Mouse (Mus musculus): ENCODE results near the gene Nudt9.

Gene Nudt9

DNA sequence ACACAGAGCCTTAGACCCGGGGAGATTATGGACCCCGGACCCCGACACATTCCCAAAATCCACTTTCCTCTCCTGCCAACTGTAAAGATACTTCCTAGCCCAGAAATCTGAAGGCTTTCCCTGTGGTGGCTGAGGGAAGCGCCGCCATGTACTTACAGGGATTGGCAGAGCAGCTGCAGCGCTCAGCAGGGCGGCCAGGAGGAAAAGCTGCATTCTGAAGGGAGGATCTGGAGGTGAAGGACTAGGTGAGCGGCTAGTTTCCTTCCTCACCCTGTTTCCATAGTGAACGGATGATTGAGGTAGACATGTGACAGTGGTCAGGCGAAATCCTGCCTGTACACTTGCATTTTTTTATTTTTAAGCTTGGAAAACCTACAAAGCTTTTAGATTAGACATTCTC, 30.3 kb downstream of the Nudt9 start:
- no peak for DNase-seq (ENCODE audit: low read depth, low spot score)

DNA sequence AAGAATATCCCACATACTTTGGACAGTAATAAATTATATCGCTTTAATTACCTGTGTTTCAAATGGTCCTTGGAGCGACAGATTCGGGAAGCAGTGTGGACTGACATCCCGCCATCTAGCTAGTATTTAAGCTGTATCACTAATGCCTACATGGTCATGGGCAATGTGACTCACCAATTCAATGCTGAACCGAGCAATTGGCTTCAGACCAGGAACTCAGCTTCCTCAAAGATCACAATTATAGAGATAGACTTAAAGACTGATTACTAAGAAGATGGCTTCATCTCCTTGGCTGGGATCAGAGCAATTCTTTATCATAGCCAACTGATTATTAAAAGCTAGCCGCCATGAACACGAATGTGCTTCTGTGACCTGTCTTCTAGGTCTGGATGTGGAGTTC, 31.4 kb downstream of the Nudt9 start, which contains the start of gene Gm17660:
TSS of gene Gm17660 (minus strand) at position 101 of the 400 bp plus-strand sequence.
- no peak for DNase-seq (ENCODE audit: low read depth, low spot score)

DNA sequence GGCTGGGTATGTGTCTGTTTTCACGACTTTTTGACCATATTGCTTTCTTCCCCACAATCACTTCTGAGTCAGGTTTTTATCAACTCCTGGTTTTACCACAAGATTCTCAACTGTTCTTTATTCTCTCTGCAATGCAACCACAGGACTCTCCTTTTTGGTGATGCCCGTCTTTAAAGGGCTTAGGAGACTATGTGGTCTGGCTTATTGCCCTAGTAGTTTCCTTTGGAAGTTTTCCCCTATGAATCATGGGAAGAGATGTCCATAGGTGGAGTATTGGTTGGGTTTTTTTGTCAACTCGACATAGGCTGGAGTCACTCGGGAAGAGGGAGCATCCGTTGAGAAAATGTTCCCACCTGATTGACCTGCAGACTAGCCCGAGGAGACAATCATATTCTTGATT, 34.6 kb downstream of the Nudt9 start:
- no peak for DNase-seq (ENCODE audit: low read depth, low spot score)

GRCm38 (mm10) chr5:104085366-104085765, 39.3 kb downstream of the Nudt9 start:
- no peak for DNase-seq (ENCODE audit: low read depth, low spot score)

GRCm38 (mm10) chr5:104089751-104090150, 43.6 kb downstream of the Nudt9 start:
- no peak for DNase-seq (ENCODE audit: low read depth, low spot score)

- DNase-seq (ENCODE audit: low read depth, low spot score): no peak
Measured at GRCm38 (mm10) chr5:104095416-104096077, 49.4 kb downstream of the Nudt9 start.

DNA sequence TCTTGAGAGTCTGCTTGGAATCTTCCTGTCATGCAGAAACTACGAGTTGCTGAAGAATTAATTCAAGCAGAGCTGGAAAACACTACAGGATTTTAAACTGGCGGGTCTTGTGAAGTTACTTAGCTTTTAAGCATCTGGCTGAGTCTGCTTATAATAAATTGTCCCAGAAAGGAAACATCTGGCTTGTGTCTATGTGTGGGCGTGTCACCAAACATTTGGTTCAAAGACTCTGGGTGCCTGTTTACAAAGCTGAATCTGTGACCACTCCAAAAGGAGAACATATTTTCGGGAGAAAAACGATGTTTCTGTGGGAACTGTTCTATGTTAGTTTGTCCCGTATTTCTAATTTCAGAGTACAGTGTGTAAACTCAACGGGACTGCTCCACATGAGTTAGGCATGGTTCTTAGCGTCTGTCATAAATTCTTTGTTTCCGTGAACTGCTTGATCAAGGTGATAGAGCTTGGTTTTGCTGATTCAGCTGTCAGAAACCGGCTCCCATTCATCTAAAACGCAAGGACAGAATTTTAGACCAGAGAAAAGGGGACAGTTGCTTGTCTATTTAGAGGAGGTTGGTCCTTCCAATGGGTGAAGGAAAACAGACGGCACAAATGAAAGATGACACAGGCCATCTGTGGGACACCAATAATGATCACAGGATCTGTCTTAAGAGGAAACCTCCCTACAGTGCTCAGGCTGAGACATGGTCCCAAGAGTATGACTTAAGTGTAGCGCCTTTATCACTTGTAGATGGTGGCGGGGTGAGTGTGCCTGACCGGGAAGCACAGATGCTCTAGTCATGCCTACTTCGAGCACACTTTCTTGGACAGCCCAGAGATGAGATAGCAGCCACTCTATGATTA, 50.2 kb downstream of the Nudt9 start:
- no peak for DNase-seq (ENCODE audit: low read depth, low spot score)

DNA sequence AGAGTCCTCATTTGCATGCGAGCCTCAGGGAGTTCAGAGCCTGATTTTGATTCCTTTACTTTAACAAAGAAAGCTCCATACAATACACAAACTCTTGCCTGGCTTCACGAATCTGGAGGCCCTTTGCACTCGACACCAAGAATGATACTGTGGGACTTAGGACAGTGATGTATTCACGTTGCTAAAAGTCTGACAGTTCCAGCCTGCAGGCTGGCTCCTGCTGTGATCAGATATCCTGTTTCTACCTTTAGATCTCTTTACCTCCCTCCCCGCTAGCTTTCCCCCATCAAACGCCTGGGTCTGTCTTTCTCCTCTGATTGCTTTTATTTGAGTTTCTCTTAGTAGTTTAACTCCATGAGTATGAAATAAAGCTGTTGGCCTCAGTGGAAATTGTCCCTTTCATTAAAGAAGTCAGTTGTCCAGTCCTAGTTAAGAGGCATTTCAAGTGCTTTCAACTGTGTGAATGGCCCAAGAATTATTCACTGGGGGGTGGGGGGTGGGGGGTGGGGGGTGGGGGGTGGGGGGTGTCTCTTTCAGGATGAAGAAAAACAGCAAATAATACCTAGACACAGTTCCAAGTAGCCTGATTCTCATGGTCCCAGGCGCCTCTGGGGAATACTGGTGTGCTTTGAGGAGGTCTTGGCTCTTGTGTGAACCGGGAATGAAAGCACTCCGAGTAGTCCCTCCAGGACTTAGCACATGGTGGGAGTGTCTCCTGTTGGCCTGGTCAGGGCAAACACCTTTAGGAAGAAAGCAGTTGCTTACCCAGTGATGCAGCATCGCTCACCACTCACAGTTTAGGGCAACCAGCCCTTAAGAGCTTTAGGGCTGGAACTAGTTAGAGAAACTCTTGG, 55.8 kb downstream of the Nudt9 start:
- no peak for DNase-seq (ENCODE audit: low read depth, low spot score)

- DNase-seq (ENCODE audit: low read depth, low spot score): no peak
Measured at GRCm38 (mm10) chr5:104103171-104103570, 57.1 kb downstream of the Nudt9 start.

DNA sequence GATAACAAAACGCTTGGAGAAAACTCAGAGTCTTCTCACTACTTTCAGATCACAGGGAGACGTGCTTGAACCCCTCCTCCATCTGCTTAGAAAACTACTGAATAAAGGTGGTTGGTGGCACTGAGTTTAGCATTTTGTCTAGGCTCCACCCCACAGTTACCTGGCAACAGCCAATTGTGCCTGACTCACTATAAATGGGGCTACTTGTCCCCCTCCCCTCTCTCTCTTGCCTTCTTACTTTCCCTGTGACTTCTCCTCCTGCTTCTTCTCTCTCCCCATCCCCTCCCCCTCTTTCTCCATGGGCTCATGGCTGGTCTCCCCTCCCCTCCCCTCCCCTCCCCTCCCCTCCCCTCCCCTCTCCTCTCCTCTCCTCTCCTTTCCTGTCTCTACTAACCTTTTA, 58.0 kb downstream of the Nudt9 start:
- DNase-seq (ENCODE audit: low read depth, low spot score): no peak

- DNase-seq (ENCODE audit: low read depth, low spot score): no peak
Measured at GRCm38 (mm10) chr5:104108127-104108875, 62.2 kb downstream of the Nudt9 start.

DNA sequence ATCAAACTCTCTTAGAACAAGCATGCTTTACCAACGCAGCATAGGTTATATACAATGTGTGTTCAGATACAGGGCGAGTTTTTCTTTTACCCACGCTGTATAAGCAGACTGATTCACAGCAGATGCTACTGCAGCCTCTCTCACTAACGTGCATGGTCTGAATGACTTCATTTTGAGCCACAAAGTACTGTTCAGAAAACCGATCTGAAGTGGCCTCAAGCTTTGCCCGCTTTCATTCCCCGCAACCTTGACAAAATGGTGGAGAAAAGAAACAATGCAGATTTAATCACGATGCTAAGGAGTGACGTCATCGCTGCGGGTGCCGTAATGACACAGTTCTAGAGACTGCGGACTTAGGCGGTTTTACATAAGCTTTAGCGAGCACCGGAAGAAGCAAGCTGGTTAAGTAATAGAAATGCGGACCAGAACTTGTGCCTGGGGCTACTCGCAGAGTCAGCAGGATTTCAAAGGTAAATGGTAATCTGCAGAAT, 62.8 kb downstream of the Nudt9 start:
- no peak for DNase-seq (ENCODE audit: low read depth, low spot score)

DNA sequence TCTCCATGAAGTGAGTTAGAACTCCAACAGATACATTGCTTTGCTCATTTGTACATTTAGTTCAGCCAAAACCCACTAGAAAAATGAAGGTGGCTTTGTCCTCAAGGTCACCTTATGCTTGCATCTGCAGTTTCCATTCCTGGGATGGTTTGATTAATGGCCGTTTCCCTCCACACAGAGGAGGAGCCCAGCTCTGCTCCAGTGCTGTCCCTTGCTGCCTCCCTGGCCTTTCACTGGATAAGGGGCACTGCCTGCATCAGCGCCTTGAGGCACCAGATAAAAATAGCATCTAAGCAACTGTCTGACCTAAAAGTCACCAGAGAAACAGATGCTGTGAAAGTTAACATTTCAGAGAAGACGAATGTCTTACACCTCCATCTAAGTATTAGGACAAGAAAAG, 63.4 kb downstream of the Nudt9 start:
- no peak for DNase-seq (ENCODE audit: low read depth, low spot score)

GRCm38 (mm10) chr5:104110171-104110920, 64.2 kb downstream of the Nudt9 start:
- no peak for DNase-seq (ENCODE audit: low read depth, low spot score)

- DNase-seq (ENCODE audit: low read depth, low spot score): no peak
Measured at GRCm38 (mm10) chr5:104112016-104112415, 65.9 kb downstream of the Nudt9 start.

- DNase-seq (ENCODE audit: low read depth, low spot score): no peak
Measured at GRCm38 (mm10) chr5:104112511-104112910, 66.4 kb downstream of the Nudt9 start.

DNA sequence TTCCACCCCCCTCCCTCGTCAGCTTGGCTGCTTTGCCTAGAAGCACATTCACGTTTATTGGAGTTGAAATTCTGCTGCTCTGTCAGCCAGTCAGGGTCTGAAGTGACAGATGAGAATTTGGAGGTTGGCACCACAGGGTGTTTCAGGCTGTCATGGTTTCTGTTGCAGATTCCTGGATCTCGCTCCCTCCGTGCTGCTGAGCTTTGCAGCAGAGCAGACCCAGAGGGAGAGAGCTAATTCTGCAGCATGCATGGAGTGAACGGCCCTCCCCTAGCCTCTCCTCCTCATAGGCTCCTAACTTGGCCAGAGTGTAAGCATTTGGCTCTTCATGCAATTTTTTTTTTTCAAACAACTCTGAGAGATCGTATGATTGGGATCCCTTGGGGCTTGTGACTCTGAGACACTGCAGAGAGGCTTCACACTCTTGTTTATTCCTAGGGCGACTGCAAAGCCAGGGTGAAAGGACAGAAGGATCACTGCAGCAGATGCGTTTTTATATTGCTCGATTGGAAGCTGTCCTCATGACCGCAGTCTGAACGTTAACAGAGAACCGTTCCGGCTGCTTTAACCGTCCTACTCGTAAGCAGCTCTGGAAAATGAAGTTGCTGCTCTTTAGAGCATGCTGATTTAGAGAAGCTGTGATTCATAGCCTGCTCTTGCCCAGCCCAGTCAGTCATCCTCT, 67.5 kb downstream of the Nudt9 start, which contains the start of gene Sparcl1:
TSS of gene Sparcl1 (minus strand) at position 243 of the 682 bp plus-strand sequence.
- DNase-seq (ENCODE audit: low read depth, low spot score): no peak
